Mouse (Mus musculus) lung, postnatal 0 days (tissue): ENCODE measurements at regions not wholly inside any gene's neighbourhood (a gene's known extent, or its start where the extent isn't known, plus 50 kb on each side); places are given as distances from the start of the nearest gene placed in this dataset.

Experiments
- ATAC-seq: fragments of 200-750 bp; cut with Nextera tagmentation; 2 replicates; pipeline ENCODE4 v1.8.0; 2017; ENCODE audit warnings: moderate library complexity
- DNase-seq: peaks from one replicate; pipeline ENCODE4 v3.0.0-alpha.2; 2016; ENCODE audit warnings: low spot score
- H3K27ac ChIP-seq: fragments of 300-500 bp; sonication (generic); 2 replicates; pipeline ENCODE4 v1.5.1; 2014; ENCODE audit warnings: antibody characterized with exemption, mild to moderate bottlenecking, low read length, mixed read lengths
- H3K27me3 ChIP-seq: fragments of 300-500 bp; sonication (generic); replicated peaks from 2 replicates; pipeline ENCODE4 v1.6.1; 2014; ENCODE audit warnings: low read length, mixed read lengths; ENCODE audit not compliant: insufficient read depth
- H3K36me3 ChIP-seq: fragments of 300-500 bp; sonication (generic); 2 replicates; pipeline ENCODE4 v1.6.1; 2014; ENCODE audit warnings: low read length, mixed read lengths; ENCODE audit not compliant: insufficient read depth
- H3K4me1 ChIP-seq: fragments of 300-500 bp; sonication (generic); 2 replicates; pipeline ENCODE4 v1.6.1; 2014; ENCODE audit warnings: antibody characterized with exemption, low read depth, low read length, mixed read lengths; ENCODE audit not compliant: insufficient read depth
- H3K4me2 ChIP-seq: fragments of 300-500 bp; sonication (generic); replicated peaks from 2 replicates; pipeline ENCODE4 v1.6.1; 2014; ENCODE audit warnings: low read depth, mild to moderate bottlenecking, low read length, moderate library complexity, mixed read lengths
- H3K4me3 ChIP-seq: fragments of 300-500 bp; sonication (generic); 2 replicates; pipeline ENCODE4 v1.5.1; 2014; ENCODE audit warnings: low read depth, low read length
- H3K9ac ChIP-seq: fragments of 300-500 bp; sonication (generic); replicated peaks from 2 replicates; pipeline ENCODE4 v1.6.1; 2014; ENCODE audit warnings: low read depth, mild to moderate bottlenecking
- H3K9me3 ChIP-seq: fragments of 300-500 bp; sonication (generic); 2 replicates; pipeline ENCODE4 v1.6.1; 2016; ENCODE audit warnings: low read length, mixed read lengths
- CTCF ChIP-seq: IDR thresholded peaks from 2 replicates; pipeline ENCODE4 v1.5.1; 2016; ENCODE audit warnings: antibody characterized with exemption, mild to moderate bottlenecking
- EP300 ChIP-seq: IDR thresholded peaks from 2 replicates; pipeline ENCODE4 v1.6.1; 2016; ENCODE audit warnings: antibody characterized with exemption, mild to moderate bottlenecking, control low read depth
- WGBS: fragments of 180-500 bp; shearing (Covaris S2); extraction: QIAGEN DNeasy Blood & Tissue Kit; methylation state at CpG from one replicate; pipeline ENCODE4 v1.1.7; 2014; 5-methylcytosine and 5-hydroxymethylcytosine counted together

- Histone ChIP-seq H3K4me1 (no peaks in the 10 kb centered on the region), H3K27ac (no peak overlapping the region), H3K4me2 (no peak overlapping the region), H3K9me3 (no peaks in the 10 kb centered on the region), H3K36me3 (no peaks in the 10 kb centered on the region), H3K9ac (no peak overlapping the region), H3K4me3 (no peak overlapping the region), H3K27me3 (no peaks in the 10 kb centered on the region)
- 85% methylated on average over 6 of the region's 6 CpGs for WGBS
- DNase-seq, result no peak
- no peak for ATAC-seq
- no peak for TF ChIP-seq CTCF
- no peak for TF ChIP-seq EP300
These were observed 561.6 kb upstream of the 4930452B06Rik start for GRCm38 (mm10) chr14:9227670-9228069.

GRCm38 (mm10) chr14:9200246-9200645, 534.2 kb upstream of the 4930452B06Rik start:
- H3K9me3 ChIP-seq, result no peaks in the 10 kb centered on the region
- no peaks in the 10 kb centered on the region for H3K36me3 ChIP-seq
- no peak overlapping the region for H3K4me3 ChIP-seq
- no peak overlapping the region for H3K27ac ChIP-seq
- H3K4me1 ChIP-seq, result no peaks in the 10 kb centered on the region
- no peak overlapping the region for H3K9ac ChIP-seq
- TF ChIP-seq EP300 (no peak), CTCF (no peak)
- H3K27me3 ChIP-seq, result no peaks in the 10 kb centered on the region
- ATAC-seq (no peak), DNase-seq (no peak)
- 57% methylated on average over 2 of the region's 2 CpGs for WGBS
- H3K4me2 ChIP-seq, result no peak overlapping the region

- no peaks in the 10 kb centered on the region for H3K4me1 ChIP-seq
These were observed 526.2 kb upstream of the 4930452B06Rik start for GRCm38 (mm10) chr14:9192122-9192769.

GRCm38 (mm10) chr14:9191664-9192063, 525.6 kb upstream of the 4930452B06Rik start:
- no peaks in the 10 kb centered on the region for H3K4me1 ChIP-seq
- no peak overlapping the region for H3K9ac ChIP-seq
- no peak for ATAC-seq
- no peaks in the 10 kb centered on the region for H3K9me3 ChIP-seq
- DNase-seq, result no peak
- WGBS, result 63% methylated on average over 3 of the region's 3 CpGs
- no peak overlapping the region for H3K4me2 ChIP-seq
- no peaks in the 10 kb centered on the region for H3K27me3 ChIP-seq
- TF ChIP-seq EP300 (no peak), CTCF (no peak)
- no peak overlapping the region for H3K4me3 ChIP-seq
- no peak overlapping the region for H3K27ac ChIP-seq
- no peaks in the 10 kb centered on the region for H3K36me3 ChIP-seq

More at GRCm38 (mm10) chr14:9192122-9192769, 526.2 kb upstream of the 4930452B06Rik start:
- Histone ChIP-seq H3K27ac (no peak overlapping the region), H3K9ac (no peak overlapping the region), H3K4me3 (no peak overlapping the region), H3K4me2 (no peak overlapping the region), H3K9me3 (no peaks in the 10 kb centered on the region), H3K36me3 (no peaks in the 10 kb centered on the region), H3K27me3 (no peaks in the 10 kb centered on the region)
- ATAC-seq (no peak), DNase-seq (no peak)
- TF ChIP-seq CTCF, result no peak
- WGBS, result 72% methylated on average over 4 of the region's 4 CpGs

GRCm38 (mm10) chr14:9161336-9161735, 495.3 kb upstream of the 4930452B06Rik start:
- Histone ChIP-seq H3K27ac (no peak overlapping the region), H3K27me3 (no peaks in the 10 kb centered on the region), H3K36me3 (no peaks in the 10 kb centered on the region), H3K4me1 (no peaks in the 10 kb centered on the region), H3K4me3 (no peak overlapping the region), H3K4me2 (no peak overlapping the region), H3K9me3 (no peaks in the 10 kb centered on the region), H3K9ac (no peak overlapping the region)
- WGBS, result 95% methylated on average over 2 of the region's 2 CpGs
- TF ChIP-seq EP300, result no peak
- no peak for TF ChIP-seq CTCF
- DNase-seq, result no peak
- no peak for ATAC-seq

GRCm38 (mm10) chr14:9157941-9158340, 491.9 kb upstream of the 4930452B06Rik start:
- H3K36me3 ChIP-seq, result no peaks in the 10 kb centered on the region
- no peak overlapping the region for H3K27ac ChIP-seq
- H3K9me3 ChIP-seq, result no peaks in the 10 kb centered on the region
- no peaks in the 10 kb centered on the region for H3K27me3 ChIP-seq
- TF ChIP-seq CTCF (no peak), EP300 (no peak)
- ATAC-seq (no peak), DNase-seq (no peak)
- H3K9ac ChIP-seq, result no peak overlapping the region
- no peak overlapping the region for H3K4me3 ChIP-seq
- WGBS, result 31% methylated on average over 3 of the region's 3 CpGs
- H3K4me1 ChIP-seq, result no peaks in the 10 kb centered on the region
- H3K4me2 ChIP-seq, result no peak overlapping the region

DNA sequence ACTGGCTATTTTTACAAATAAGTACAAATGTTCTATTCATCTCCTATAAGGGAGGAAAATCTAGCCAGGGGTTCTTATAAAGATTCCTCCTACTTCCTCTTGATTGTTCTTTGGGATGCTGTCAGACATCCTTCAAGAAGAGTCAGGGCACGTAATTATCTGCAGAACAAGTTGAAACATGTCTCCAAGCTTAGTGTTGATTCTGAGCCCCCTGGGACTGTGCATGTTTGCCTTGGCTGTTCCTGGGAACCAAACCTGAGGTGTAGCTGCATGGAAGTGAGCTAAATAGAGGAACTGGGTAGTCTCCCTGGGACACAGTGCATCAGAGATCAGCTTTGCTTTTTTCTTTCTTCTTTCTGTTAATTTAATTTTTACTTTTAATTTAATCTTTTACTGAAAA, 484.8 kb upstream of the 4930452B06Rik start:
- DNase-seq, result no peak
- H3K4me1 ChIP-seq, result no peaks in the 10 kb centered on the region
- H3K9me3 ChIP-seq, result no peaks in the 10 kb centered on the region
- H3K9ac ChIP-seq, result no peak overlapping the region
- no peaks in the 10 kb centered on the region for H3K27me3 ChIP-seq
- H3K4me3 ChIP-seq, result no peak overlapping the region
- no peak for ATAC-seq
- TF ChIP-seq EP300 (no peak), CTCF (no peak)
- WGBS, result 46% methylated on average over 1 of the region's 1 CpGs
- no peaks in the 10 kb centered on the region for H3K36me3 ChIP-seq
- H3K4me2 ChIP-seq, result no peak overlapping the region
- no peak overlapping the region for H3K27ac ChIP-seq
